Mouse (Mus musculus) frontal cortex, adult 2 months (tissue): ENCODE measurements at regions not wholly inside any gene's neighbourhood (a gene's known extent, or its start where the extent isn't known, plus 50 kb on each side); places are given as distances from the start of the nearest gene placed in this dataset.
"Not testable (repeated sequence)": the region's sequence is repeated elsewhere in the genome, so short reads cannot be mapped to it uniquely, and the experiment has no call there.

Source experiments
- DNase-seq, 2 experiments: peaks; one replicate each; pipeline ENCODE4 v3.0.0; 2022; ENCODE audit warnings: low spot score in 1 of 2; ENCODE audit errors: extremely low spot score in 1 of 2

DNA sequence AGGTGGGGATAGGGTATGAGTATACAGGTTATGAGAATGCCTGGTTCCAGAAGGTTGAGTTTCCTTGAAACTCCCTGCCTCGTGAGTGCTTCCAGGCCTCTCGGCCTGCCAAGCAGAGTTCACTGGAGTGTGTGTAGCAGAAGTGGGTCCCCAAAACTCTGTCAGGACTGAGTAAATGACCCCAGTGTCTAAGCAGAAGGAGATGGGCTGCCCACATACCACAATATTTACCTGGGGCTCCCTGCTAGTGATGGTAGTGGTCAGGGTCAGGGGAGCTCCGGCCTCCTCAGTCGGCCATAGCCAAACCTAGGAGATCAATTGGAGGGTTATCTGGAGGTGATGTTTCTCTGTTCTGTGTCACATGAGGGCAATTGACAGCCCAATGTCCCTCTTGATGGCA is 126.9 kb upstream of the Thpo start:
- no peak for DNase-seq

DNA sequence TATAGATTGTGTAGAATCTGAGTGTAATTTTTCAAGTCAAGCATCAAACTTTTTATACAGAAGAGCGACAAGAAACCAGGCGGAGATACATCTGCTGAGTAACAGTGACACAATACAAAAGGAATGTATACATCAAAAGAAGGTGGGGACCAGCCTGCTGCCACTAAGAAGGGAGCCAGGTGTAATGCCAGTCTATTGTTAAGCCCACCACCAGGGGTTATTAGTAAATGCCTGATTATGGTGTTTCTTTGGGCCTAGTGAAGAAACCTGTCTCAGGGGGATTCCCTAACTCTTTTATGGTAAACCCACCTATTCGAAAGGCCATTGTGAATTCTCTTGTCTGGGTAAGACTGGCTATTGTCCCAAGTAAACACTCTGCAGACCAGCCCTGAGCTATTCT is 126.3 kb upstream of the Thpo start:
- DNase-seq = not testable (repeated sequence)

DNA sequence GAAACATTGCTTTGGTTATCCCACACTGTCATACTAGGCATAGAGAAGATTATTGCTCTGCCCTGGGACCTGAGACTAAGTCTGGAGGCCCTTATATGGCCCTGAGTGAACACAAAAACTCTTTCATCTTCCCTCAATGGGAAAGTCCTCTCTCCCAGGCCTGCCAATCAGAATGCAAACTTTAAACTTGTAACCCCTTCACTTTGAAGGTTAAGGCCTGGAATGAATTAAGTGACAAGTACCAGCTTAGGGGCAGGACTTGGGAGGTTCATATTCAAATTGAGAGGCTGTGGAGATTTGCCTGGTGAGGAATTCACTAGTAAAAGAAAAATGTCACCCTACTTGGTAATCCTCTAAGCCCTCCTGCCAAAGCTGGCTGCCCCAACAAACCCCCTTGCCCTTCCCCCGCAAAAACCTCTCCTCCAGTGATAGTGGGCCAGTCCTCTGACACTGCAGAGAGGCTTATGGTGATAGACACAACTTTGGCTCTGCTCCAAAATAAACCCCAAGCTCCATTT is 120.4 kb upstream of the Thpo start:
- DNase-seq = no peak

DNA sequence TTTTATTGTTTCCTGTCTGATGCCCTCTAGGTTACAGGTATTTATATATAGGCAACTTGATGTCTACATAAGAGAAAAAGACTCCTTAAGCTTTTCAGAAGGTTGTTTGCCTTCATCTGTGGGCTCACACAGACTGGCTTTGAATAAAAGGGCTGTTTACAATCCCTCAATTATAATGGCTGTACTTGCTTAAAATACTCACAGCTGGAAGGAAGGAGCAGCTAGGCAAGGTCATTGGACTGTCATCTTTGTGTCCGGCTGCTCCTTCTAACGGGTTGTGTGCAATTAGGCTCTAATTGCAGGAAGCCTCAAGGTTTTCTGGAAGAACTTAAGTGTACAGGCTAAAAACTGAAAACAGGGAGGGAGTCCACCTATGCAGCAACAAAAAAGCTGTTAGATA is 103.8 kb upstream of the Thpo start:
- DNase-seq = no peak

DNA sequence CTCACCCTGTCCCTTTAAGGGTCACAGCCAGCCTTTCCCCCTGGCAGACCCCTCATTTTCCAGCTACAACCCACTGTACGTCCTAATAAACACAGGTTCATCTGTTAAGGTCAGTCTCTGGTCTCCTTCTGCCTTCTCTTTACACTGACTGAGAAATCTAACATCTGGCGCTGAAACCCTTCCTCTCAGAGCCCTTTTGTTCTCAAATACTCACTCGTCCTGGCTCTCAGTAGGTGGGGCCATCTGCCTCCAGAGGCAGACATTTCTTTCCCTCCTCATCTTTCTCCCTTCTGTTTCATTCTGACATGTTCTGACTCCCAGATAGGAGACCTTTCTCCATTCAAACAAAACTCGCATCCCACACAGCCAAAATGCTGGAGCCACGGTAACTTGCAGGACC is 102.6 kb upstream of the Thpo start:
- no peak for DNase-seq

DNA sequence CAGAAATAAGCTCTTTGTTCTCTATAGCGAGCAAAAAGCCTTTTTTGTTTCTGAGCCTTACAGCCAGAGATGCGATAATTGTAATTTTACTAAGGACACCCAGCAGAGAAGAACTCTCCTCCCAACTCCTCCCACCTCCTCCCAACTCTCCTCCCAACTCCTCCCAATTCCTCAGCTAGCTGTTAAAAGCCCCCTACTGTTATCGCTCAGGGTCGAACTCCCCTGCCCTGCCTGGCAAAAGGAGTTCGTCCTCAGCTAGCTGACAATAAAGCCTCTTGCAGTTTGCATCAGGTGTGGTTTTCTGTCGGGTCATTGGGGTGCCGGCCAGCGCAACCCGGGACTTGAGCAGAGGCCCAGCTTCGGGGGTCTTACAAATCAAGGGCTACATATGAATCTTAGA is 99.5 kb upstream of the Thpo start:
- not testable (repeated sequence) for DNase-seq

DNA sequence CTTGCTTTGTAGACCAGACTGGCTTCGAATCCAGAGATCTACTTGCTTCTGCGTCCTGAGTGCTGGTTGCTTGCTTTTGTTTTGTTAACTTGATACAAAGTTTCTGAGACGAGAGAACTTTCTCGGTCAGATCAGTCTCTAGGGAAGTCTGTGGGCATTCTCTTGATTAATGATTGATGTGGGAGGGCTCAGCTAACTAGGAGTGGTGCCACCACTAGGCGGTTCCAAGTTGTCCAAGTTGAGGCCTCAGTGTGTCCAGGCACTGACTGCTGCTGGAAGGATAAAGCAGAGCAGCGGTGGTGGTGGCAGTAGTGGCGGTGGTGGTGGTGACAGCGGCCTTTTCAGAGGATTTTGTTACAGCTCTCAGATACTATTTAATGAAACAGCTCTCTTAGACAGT is 99.0 kb upstream of the Thpo start:
- no peak for DNase-seq

DNA sequence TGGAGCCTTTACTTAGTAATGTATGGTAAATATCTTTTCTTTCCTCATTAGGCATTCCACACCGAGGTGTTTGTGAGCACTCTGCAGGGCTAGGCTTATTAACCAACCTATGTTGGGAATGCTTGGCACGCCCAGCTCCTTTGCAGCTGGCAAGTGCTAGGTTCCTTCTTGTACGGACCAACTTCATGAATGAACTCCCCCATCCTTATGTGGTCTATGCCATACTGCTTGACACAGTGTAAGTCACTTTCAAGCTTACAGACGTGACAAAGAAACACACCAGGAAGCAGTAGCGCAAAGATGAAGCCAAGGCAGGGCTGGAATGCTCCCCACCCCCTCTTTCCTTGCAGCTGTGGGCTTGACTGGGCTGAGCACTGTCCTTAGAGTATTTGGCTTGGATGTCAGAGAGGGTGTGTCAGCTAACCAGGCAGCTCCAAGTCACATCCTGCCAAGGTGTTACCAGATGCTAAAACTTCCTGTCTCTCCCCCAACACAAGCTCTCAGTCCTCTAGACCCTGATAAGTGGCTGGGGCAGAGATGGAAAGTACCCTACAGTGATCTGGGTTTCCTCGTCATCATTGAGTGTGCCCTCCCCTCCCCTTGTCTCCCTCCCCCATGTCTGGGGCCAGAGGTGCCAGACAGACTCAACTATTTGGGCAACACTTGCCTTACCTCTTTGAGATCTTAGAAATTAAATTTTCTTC is 95.6 kb upstream of the Thpo start:
- DNase-seq = no peak

DNA sequence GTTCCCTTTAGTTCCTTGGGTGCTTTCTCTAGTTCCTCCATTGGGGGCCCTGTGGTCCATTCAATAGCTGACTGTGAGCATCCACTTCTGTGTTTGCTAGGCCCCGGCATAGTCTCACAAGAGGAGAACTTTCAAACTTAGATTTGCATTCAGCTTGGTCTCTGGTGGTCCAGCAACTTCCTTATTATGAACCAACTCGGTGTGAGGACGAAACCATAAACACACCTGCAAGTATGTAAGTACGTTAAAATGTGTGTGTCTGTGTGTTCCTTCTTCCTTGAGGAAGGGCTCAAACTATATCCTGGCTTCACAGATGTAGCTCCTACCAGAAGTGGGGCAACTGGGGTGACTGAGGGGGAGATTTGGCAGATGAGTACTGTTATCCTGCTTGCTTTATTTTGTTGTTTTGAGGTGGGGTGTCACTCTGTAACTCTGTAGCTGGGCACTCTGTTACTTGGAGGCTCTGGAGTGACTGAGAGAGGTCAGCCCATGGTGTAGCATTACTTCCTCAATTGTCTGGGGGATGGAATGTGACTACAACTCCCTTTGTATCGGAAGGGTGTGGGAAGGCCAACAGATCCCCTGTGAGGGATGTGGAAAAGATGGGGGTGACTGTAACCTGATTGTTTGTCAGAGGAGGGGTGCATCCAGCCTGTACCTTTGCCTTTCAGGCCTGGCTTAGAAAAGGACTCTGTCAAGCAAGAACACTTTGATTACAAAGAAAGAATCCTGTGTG is 94.9 kb upstream of the Thpo start:
- DNase-seq = no peak

DNA sequence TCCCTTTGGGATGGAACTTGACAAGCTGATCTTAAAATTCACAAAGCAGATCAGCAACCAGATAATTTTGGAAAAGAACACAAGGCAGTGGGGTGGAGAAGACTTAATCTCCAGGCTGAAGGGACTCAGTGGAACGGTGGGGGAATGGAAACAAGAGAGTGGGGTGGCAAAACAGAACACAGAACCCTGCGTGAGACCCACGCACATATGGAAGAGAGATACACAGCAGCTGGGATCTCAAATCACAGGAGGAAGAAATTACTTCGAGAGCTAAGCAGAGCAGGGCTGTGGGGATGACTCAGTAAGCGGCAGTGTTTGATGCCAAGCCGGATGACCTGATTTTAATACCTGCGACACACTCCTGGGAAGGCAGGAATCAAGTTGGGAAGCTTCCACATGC is 89.9 kb upstream of the Thpo start:
- DNase-seq = peak; percentile 86 to 88

DNA sequence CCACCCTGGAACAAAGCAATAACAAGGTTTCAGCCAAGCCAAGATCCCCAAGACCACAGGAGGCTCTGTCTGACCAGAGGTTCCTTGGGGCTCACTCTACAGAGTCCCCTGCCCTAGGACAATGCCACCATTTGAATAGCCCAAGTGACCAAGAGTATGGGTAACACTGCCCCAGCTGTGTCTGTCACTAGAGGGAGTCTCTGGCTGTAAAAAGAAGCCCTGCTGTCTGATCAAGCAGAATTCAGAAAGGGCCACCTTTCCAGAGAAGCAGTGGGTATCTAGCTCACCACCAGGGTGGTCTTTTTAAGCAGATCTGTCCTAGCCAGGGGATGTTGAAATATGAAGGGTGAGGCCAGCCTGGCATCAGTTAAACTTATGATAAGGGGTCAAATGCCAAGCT is 86.6 kb upstream of the Thpo start:
- no peak for DNase-seq

DNA sequence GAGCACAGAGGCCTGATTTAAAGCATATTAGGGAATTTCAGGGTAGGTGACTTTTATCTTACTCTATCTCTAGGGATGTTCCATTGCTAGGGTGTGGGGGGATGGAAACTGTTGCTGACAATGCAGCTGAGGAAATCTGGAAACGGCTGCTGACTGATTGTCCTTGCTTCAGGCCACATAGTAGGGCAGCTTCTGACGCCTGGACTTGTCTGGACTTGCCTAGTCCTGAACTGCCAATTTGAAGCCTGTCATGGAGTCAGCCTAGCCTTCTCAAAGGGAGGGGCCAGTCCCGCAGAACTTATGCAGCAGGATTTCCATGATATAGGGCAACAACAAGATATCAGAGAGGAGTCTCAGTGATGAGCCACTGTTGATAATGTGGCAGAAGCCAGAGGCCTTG is 85.3 kb upstream of the Thpo start:
- no peak for DNase-seq

DNA sequence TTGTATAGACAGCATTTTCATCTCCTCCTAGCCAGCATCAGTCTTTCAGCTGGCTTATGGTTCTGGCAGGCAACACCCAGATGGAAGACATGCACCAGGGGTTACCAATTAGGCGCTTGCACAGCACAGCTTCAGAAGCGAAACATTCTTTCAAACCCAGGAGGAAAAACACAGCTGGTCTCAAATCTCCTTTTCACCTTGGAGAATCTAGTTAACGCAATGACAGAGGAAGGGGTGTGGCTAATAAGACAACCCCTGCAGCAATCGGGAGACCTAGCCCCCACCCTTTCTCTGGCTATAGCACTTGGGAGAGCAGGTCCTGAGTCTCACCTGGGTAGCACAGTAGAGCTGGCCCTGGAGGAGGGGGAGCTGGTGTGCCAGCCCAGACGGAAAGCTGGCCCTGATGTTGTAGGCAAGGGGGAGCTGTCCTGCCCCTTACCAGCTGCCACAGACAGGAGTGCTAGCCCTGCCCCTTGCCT is 84.4 kb upstream of the Thpo start:
- DNase-seq = no peak

DNA sequence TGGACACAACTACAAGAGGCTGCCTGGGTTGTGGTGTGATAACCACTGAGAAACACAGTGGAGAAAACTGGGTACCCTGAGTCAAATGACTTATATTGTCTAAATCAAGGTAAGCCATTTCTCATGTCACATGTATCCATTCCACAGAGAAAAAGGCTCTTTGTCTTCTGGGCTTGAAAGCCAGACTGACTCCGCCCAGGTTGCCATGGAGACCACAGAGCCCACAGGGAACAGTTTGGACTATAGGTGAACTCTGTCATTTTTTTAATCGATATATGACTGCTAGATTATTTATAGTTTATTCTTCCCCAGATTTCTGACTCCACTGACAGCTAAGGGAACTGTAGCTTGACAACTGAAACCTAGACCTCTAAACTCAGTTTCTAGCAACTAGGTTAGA is 80.7 kb upstream of the Thpo start:
- no peak for DNase-seq

DNA sequence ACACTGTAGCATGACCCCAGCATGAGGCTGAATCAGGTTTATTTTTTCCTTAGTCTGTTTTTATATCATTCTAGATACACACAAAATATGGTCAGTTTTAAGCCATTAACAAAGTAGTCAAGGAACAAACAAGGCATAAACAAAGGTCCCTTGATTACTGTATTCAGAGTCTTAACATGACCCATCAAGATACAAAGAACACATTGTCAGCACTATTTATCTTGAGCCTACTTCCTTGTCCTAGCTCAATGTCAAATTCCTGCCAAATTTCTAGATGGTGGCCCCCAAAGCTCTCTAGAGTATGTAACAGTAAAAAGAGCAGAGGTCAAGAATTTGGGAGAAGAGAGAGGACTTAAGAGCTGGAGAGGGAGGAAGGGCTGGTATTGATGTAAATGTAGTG is 79.9 kb upstream of the Thpo start:
- no peak for DNase-seq

DNA sequence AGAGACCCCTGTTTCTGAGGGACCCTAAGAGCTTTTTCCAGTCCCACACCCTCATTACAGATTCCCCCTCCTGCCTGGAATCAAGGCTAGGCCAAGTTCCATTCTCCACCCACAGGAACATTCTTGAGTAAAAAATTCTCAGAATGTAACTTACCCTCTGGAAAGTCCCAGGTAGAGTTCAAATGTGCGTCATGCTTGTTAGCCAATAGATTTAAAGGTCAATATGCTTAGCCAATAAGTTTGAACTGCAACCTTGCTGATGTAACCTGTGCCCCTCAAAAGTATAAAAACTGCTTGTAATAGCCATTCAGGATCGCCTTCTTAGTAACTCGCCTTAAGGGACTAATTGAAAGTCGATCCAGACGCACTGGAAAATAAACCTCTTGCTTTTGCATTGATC is 77.7 kb upstream of the Thpo start:
- DNase-seq = not testable (repeated sequence)

DNA sequence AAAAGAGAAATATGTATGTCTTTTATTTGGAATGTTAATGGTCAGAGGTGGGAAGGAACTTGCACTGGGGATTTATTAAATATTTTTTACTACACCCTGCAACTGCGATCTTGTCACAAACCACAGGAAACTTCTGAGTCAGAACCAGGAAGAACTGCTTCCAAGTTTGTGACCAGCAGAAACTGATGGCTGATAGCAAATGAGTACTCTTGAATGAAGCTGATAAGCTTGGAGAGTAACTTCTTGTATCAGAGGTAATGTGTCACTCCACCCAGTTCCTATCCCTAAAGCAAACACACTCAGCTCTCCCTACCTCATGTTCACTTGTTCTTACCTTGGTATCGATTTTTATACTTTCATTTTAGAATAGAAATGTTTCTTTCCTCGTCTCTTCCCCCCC is 76.0 kb upstream of the Thpo start:
- DNase-seq = no peak

DNA sequence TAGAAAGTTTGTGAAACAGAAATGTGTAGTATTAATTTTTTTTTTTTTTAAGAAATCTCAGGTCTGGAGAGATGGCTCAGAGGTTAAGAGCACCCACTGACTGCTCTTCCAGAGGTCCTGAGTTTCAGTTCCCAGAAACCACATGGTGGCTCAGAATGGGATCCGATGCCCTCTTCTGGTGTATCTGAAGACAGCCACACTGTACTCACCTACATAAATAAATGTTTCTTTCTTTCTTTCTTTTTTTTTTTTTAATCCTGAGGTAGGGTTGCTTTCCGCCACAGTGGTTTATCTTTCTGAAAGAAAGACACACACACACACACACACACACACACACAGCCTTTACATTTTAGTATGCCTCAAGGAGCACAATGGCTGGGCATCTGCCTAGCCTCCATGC is 74.0 kb upstream of the Thpo start:
- no peak for DNase-seq

DNA sequence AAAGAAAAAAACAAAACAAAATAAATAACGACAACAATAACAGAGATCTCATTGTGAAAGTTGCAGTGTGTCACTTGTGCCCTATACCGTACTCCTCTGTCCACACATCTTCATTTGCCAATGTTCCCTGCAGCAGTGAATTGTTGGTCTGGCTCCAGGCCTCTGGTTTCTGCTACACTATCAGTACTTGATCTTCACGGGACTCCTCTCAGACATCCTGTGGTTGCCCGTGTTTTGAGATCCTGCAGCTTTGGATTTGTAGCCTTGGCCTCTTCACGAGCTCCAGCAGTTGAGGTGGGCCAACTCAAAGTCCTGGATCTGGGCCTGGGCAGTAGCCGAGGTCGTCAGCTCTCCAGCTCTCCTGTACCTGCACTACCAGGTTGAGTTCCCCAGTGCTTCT is 72.4 kb upstream of the Thpo start:
- DNase-seq = no peak

DNA sequence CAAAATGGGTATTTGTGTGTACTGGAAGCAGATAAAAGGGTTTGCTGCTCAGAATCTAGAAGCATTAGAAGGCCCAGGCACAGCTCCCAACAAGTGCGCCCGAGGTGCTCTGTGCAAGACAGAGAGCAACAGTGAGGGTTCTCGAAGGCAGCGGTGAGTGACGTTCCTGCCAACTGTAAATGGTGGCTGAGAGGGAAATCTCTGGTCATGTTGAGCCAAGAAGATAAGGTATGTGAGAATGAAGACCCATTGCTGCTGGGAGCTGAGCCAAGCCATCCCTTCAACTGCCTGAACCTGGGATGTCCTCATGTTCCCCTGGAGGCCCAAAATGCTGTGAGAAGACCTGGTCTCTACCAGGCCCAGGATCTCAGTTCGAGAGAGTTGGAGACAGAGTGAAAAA is 71.5 kb upstream of the Thpo start:
- DNase-seq = no peak

DNA sequence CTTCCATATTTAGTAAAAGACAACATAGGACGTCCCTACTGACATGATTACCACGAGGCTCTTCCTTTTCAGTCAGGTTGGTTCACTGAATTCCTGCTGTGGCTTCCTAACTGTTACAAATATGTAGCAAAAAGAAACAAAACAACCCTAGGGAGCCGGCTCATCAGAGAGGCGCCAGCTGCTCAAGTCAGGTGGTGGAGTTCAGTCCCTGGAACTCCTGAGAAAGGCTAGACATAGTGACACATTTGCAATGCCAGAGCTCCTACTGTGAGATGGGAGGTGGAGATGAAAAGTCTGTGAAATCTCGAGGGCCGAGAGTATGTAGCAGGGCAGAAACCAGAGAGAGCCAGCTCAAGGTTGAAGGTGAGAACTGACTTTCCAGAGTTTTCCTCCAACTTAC is 70.8 kb upstream of the Thpo start:
- no peak for DNase-seq

DNA sequence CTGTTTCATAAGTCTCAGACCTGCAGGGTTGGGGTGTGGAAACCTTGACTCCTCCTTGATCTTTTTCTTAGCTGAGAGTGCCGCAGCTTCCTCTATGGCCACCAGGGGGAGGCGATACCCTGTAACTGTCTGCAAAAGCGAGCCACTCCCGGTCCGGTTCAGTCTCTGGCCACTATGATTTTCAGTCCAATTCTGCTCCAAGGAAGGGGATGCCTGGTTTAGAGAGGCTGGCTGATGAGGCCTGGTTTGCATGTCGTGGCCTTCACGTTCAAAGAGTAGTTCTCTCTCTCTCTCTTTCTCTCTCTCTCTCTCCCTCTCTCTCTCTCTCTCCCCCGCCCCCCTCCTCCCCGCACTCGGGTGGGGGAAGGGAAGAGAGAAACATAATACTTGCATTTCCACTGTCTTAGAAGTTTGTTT is 70.3 kb upstream of the Thpo start:
- peak; percentile 59 to 85 for DNase-seq
